Mouse (Mus musculus): ENCODE measurements around the gene Gm14137. TPM values are rescaled to one million over a fixed set of nuclear protein-coding genes. Genes with fewer than 3 reads are reported as not detected.

Gene Gm14137
- total and polyA plus RNA-seq, 3 experiments = 2.3 to 9.2 (median 3.3) TPM

- no peak for TF ChIP-seq ZMIZ1 (IDR thresholded peaks at IDR 0.05; ENCODE audit: low read depth, low read length)
- no peak for TF ChIP-seq ELF1 (IDR thresholded peaks at IDR 0.05; ENCODE audit: low read depth, low read length)
- TF ChIP-seq KAT2A (IDR thresholded peaks at IDR 0.05; ENCODE audit: insufficient replicate concordance, low read length) = no peak
- TF ChIP-seq IRF4 (IDR thresholded peaks at IDR 0.05; ENCODE audit: low read depth, low read length) = no peak
- no peak for TF ChIP-seq USF1 (IDR thresholded peaks at IDR 0.05; ENCODE audit: low read depth, low read length)
- no peak for TF ChIP-seq ETS1 (conservative IDR thresholded peaks at IDR 0.05; ENCODE audit: low read depth, low read length)
- no peak for TF ChIP-seq NELFE (IDR thresholded peaks at IDR 0.05; ENCODE audit: low read depth, low read length)
- no peak for TF ChIP-seq MYC (IDR thresholded peaks at IDR 0.05; ENCODE audit: low read depth, low read length)
- no peak for TF ChIP-seq ZKSCAN1 (IDR thresholded peaks at IDR 0.05; ENCODE audit: borderline replicate concordance, low read depth, low read length)
- TF ChIP-seq POLR2A (IDR thresholded peaks at IDR 0.05; ENCODE audit: low read depth, low read length) = no peak
- TF ChIP-seq MAX (IDR thresholded peaks at IDR 0.05; ENCODE audit: low read length) = no peak
- TF ChIP-seq EP300 (IDR thresholded peaks at IDR 0.05; ENCODE audit: low read length) = no peak
- no peak for TF ChIP-seq E2F4 (IDR thresholded peaks at IDR 0.05; ENCODE audit: insufficient replicate concordance, low read depth, low read length)
- Histone ChIP-seq H3K79me2 (replicated peaks; ENCODE audit: control insufficient read depth, extremely low read depth, insufficient read depth, poor library complexity, severe bottlenecking) (peaks cover 2% of the 10 kb centered on the region), H3K36me3 (replicated peaks in 1 of 2; ENCODE audit: control insufficient read depth in 1 of 2, insufficient read depth in 1 of 2, low read length in 1 of 2) (peaks cover 0 to 8% of the 10 kb centered on the region in 2 experiments), H3K4me2 (ENCODE audit: insufficient read depth, low read depth, poor library complexity, severe bottlenecking) (no peak overlapping the region), H3K4me3 (replicated peaks in 1 of 3; ENCODE audit: low read depth in 2 of 3, low read length in 2 of 3, poor library complexity in 1 of 3) (no peak overlapping the region), H3K4me1 (ENCODE audit: control insufficient read depth in 1 of 2, insufficient read depth in 2 of 2) (peaks cover 0 to 8% of the 10 kb centered on the region in 2 experiments; a peak in 2 of 4 replicates), H3K9me3 (replicated peaks; ENCODE audit: low read length) (no peaks in the 10 kb centered on the region), H3K9ac (ENCODE audit: insufficient read depth, low read depth) (no peak overlapping the region), H3K27me3 (replicated peaks) (no peaks in the 10 kb centered on the region), H3K27ac (ENCODE audit: insufficient read depth, low read depth) (no peak overlapping the region)
- dilution Hi-C loops (cut with MboI; ENCODE audit: extremely low pct_ligation_motif_present, extremely low pct_unique_long_range_greater_than_20kb, low sequenced_read_pairs) = no loop called here
- in situ Hi-C loops (cut with MboI; ENCODE audit: low pct_ligation_motif_present, low pct_unique_long_range_greater_than_20kb, low sequenced_read_pairs) = no loop called here
- DNase-seq (ENCODE audit: extremely low read depth) = no peak
These were observed 29.7 kb downstream of the Gm14137 start for GRCm38 (mm10) chr2:119203871-119204460.

DNA sequence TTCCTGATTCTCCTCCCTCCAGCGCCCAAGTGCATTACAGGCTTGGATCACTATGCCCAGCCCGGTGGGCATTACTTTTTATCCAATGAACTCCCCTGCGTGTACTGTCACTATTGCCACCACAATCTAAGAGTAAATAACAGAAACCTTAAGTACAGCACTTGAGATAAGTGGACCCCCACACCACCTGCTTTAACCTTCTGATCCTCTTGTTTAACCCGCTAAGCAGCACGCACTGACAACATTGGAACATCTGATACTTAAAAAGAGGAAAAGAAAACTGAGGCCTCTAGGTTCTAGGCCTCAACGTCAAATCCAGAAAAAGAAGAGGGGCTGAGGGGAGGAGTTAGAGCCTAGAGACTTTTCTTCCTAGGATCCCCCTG is 33.6 kb downstream of the Gm14137 start:
- H3K4me2 ChIP-seq (ENCODE audit: insufficient read depth, low read depth, poor library complexity, severe bottlenecking) = peak overlapping the region; percentile 86
- in situ Hi-C loops (cut with MboI; ENCODE audit: low pct_ligation_motif_present, low pct_unique_long_range_greater_than_20kb, low sequenced_read_pairs) = no loop called here
- H3K27ac ChIP-seq (ENCODE audit: insufficient read depth, low read depth) = no peak overlapping the region; the same call in 1 of the 2 replicates
- no peak for DNase-seq (ENCODE audit: extremely low read depth)
- no peaks in the 10 kb centered on the region for H3K27me3 ChIP-seq (replicated peaks)
- peaks cover 6% of the 10 kb centered on the region; the same call in 1 of the 2 replicates for H3K79me2 ChIP-seq (replicated peaks; ENCODE audit: control insufficient read depth, extremely low read depth, insufficient read depth, poor library complexity, severe bottlenecking)
- H3K4me3 ChIP-seq (replicated peaks in 1 of 3; ENCODE audit: low read depth in 2 of 3, low read length in 2 of 3, poor library complexity in 1 of 3) = peak overlapping the region; percentile 79 to 90 (median 83)
- TF ChIP-seq NELFE (IDR thresholded peaks at IDR 0.05; ENCODE audit: low read depth, low read length) (no peak), CTCF (conservative IDR thresholded peaks at IDR 0.05 in 1 of 2, IDR thresholded peaks at IDR 0.05 in 1 of 2; ENCODE audit: low read depth in 2 of 2, low read length in 2 of 2) (no peak), POLR2AphosphoS2 (IDR thresholded peaks at IDR 0.05; ENCODE audit: low read depth, low read length) (no peak), CHD2 (IDR thresholded peaks at IDR 0.05; ENCODE audit: low read length) (no peak), ZNF384 (IDR thresholded peaks at IDR 0.05; ENCODE audit: low read depth, low read length) (no peak), RCOR1 (conservative IDR thresholded peaks at IDR 0.05; ENCODE audit: low read depth, low read length) (no peak), BHLHE40 (IDR thresholded peaks at IDR 0.05; ENCODE audit: low read depth, low read length) (no peak), JUN (IDR thresholded peaks at IDR 0.05; ENCODE audit: insufficient read depth, low read depth, low read length) (no peak), E2F4 (IDR thresholded peaks at IDR 0.05; ENCODE audit: insufficient replicate concordance, low read depth, low read length) (no peak), MAZ (IDR thresholded peaks at IDR 0.05; ENCODE audit: low read depth, low read length) (no peak), TCF12 (IDR thresholded peaks at IDR 0.05; ENCODE audit: low read depth, low read length) (no peak), JUND (conservative IDR thresholded peaks at IDR 0.05; ENCODE audit: low read depth, low read length) (no peak)
- peak overlapping the region; percentile 83 for H3K9ac ChIP-seq (ENCODE audit: insufficient read depth, low read depth)
- peaks cover 24 to 37% of the 10 kb centered on the region in 2 experiments for H3K36me3 ChIP-seq (replicated peaks in 1 of 2; ENCODE audit: control insufficient read depth in 1 of 2, insufficient read depth in 1 of 2, low read length in 1 of 2)
- dilution Hi-C loops (cut with MboI; ENCODE audit: extremely low pct_ligation_motif_present, extremely low pct_unique_long_range_greater_than_20kb, low sequenced_read_pairs) = no loop called here
- peaks cover 0 to 19% of the 10 kb centered on the region in 2 experiments; a peak in 2 of 4 replicates for H3K4me1 ChIP-seq (ENCODE audit: control insufficient read depth in 1 of 2, insufficient read depth in 2 of 2)
- H3K9me3 ChIP-seq (replicated peaks; ENCODE audit: low read length) = no peaks in the 10 kb centered on the region
